Mouse (Mus musculus): ENCODE results near the gene Otud5.

GRCm38 (mm10) chrX:7865786-7866185, 24.6 kb downstream of the Otud5 start:
- TF ChIP-seq POLR2A (IDR thresholded peaks at IDR 0.05; ENCODE audit: borderline replicate concordance, extremely low read depth, low read depth, low read length): no peak
- TF ChIP-seq CTCF (IDR thresholded peaks at IDR 0.05; ENCODE audit: insufficient read depth, low read length): no peak

All from lung, adult 2 months (tissue).